Mouse (Mus musculus): ENCODE results near the gene Cep290. TPM values are rescaled to one million over a fixed set of nuclear protein-coding genes. Genes with fewer than 3 reads are reported as not detected.
A peak's percentile ranks its signal among the peaks of the same experiment; 100 is the strongest.

The Cep290 gene
- polyA plus RNA-seq (2015; fragmentation: Nextera tagmentation; extraction: Ambion mirVana): 7.6 TPM in 2 replicates

DNA sequence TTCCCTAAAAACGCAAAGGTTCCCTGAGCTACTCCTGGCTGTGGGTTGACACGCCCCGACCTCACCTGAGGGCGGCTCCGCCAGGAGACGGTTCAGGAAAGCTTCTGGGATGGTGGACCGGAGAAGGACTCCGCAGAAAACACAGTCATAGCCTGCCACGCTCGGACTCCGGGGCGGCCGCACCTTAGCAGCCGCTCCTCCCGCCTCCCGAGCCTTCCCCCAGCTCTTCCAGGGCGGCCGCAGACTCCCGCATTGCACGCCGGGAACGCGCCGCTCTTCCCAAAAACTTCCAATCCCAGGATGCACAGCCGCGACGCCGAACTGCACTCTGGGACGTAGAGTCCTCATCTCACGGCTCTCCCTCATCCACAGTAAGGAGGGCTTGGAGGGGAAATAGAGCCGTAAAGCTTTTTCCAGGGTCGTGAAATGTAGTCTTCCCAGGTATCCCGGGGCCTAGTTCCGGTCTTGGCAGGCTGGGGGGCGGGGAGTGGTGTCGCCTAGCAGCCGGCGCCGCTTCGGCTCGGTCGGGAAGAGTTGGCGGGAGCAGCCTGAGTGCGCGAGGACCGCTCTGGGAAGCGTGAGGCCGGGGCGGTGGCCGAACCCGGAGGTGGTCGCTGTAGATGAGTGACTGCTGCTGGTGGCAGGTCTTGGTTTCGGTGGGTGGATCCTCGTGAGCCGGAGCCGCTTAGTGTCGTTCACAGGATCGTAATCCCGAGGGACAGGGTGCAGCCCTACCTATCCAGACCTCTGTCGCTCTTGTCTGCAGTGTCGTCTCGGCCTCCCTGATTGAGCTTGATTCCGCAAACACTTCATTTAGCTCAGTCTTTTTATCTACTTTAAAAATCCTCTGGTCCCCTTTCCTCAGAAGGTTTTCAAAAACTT, at the start of gene Cep290, which contains the start of gene Tmtc3:
Cep290 (plus strand) TSS at position 462 of the 882 bp plus-strand sequence.
Tmtc3 (minus strand) TSS at position 254 of the 882 bp plus-strand sequence.
- peaks cover 11% of the 10 kb centered on the region for H3K4me1 ChIP-seq
- H3K36me3 ChIP-seq: no peaks in the 10 kb centered on the region
- no peaks in the 10 kb centered on the region for H3K9me3 ChIP-seq
- H3K9ac ChIP-seq: peak within 1 kb of the TSS; percentile 86
- WGBS: under 1% methylated on average over 63 of the region's 63 CpGs
- H3K27me3 ChIP-seq: no peaks in the 10 kb centered on the region
- ATAC-seq (ENCODE audit: insufficient number of reproducible peaks, insufficient read depth, low FRiP score, low TSS enrichment, low read depth): peak; percentile 99
- H3K4me3 ChIP-seq: peak within 1 kb of the TSS; percentile 83
- peak within 1 kb of the TSS; percentile 77 for H3K4me2 ChIP-seq
- H3K27ac ChIP-seq: peak within 1 kb of the TSS; percentile 78

DNA sequence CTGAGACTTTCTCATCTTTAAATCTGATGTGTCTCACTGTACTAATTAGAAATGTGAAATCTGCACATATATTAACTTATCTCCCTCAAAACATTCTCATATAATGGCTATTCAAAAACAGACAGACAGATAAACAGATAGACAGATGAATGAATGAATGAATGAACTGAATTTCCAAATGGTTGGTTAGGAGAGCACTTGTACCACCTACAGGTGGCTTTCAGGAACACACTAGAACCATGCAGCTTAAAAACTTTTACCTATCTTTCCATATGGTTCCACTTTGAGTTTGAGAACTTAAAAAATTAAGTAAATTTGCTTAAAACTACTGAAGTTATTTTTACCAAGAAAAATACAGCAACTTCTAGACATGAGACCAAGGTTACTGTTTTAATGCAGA, 38.0 kb upstream of the Cep290 start:
- Histone ChIP-seq H3K4me1 (no peaks in the 10 kb centered on the region), H3K27ac (no peak overlapping the region), H3K9ac (no peak overlapping the region), H3K4me3 (no peak overlapping the region), H3K27me3 (no peaks in the 10 kb centered on the region), H3K36me3 (peaks cover 19% of the 10 kb centered on the region), H3K4me2 (no peak overlapping the region), H3K9me3 (no peaks in the 10 kb centered on the region)
- no peak for ATAC-seq (ENCODE audit: insufficient number of reproducible peaks, insufficient read depth, low FRiP score, low TSS enrichment, low read depth)

DNA sequence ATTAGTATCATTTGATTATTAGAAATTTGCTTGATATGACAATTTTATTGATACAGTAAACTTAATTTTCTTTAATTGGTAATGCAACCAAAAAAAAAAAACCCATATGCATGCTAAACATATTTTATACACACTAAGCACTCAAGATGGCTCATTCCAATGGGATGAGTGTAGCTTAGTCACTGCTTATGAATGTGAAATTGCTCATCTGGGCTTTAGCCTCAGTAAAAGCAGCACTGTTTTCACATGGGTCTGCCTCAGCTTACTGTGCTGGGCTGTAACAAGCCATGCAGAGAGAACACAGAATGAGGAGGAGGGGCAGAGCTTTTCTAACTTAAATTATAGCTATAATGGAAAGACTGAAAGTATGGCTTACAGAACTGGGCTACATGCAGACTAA, 26.8 kb upstream of the Cep290 start:
- Histone ChIP-seq H3K27ac (no peak overlapping the region), H3K36me3 (peaks cover 25% of the 10 kb centered on the region), H3K9me3 (no peaks in the 10 kb centered on the region), H3K4me3 (no peak overlapping the region), H3K4me1 (no peaks in the 10 kb centered on the region), H3K4me2 (no peak overlapping the region), H3K27me3 (no peaks in the 10 kb centered on the region), H3K9ac (no peak overlapping the region)
- ATAC-seq (ENCODE audit: insufficient number of reproducible peaks, insufficient read depth, low FRiP score, low TSS enrichment, low read depth): no peak

DNA sequence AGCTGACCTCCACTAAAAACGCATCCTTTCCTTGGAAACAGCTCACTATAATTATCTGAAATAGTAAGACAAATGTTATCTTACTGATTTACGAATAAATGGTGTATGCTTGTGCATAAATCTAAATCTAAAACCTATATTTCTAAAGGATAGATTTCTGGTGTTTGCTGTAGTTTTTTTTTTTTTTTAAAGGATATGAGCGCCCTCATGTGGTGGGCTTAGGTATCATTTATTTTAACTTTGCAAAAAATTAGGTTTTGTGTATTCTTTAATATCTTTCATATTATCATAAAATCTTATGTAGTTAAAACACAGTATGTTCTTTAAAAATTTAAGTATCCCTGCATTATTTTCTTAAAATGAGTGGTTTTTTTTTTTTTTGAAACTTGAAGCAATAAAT, 12.3 kb upstream of the Cep290 start:
- Histone ChIP-seq H3K27me3 (no peaks in the 10 kb centered on the region), H3K4me1 (no peaks in the 10 kb centered on the region), H3K27ac (no peak overlapping the region), H3K36me3 (peaks cover 23% of the 10 kb centered on the region), H3K9me3 (no peaks in the 10 kb centered on the region), H3K9ac (no peak overlapping the region), H3K4me2 (no peak overlapping the region), H3K4me3 (no peak overlapping the region)
- WGBS: 58% methylated on average over 3 of the region's 3 CpGs
- no peak for ATAC-seq (ENCODE audit: insufficient number of reproducible peaks, insufficient read depth, low FRiP score, low TSS enrichment, low read depth)

DNA sequence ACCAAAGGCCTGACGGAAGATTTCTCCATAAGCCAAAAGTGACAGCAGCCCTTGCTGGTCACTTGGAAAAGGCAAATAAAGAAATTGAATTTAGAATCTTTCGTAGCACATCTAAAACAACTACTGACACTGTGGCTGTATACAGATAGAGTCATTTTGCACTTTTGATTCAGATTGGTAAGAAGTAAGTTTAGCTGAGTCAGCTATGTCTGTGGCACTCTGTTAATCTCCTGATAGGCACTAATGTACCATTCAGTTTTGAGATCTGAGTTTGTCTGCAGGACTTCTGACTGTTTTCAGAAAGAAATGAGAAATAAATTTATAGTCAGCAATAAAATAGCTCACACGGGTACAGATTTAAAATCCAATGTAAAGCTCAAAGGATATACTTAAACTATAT, 7.8 kb upstream of the Cep290 start:
- Histone ChIP-seq H3K36me3 (peaks cover 14% of the 10 kb centered on the region), H3K4me1 (peaks cover 8% of the 10 kb centered on the region), H3K9me3 (no peaks in the 10 kb centered on the region), H3K4me2 (no peak overlapping the region), H3K27me3 (no peaks in the 10 kb centered on the region), H3K27ac (no peak overlapping the region), H3K4me3 (no peak overlapping the region), H3K9ac (no peak overlapping the region)
- WGBS: 92% methylated on average over 3 of the region's 3 CpGs
- no peak for ATAC-seq (ENCODE audit: insufficient number of reproducible peaks, insufficient read depth, low FRiP score, low TSS enrichment, low read depth)

DNA sequence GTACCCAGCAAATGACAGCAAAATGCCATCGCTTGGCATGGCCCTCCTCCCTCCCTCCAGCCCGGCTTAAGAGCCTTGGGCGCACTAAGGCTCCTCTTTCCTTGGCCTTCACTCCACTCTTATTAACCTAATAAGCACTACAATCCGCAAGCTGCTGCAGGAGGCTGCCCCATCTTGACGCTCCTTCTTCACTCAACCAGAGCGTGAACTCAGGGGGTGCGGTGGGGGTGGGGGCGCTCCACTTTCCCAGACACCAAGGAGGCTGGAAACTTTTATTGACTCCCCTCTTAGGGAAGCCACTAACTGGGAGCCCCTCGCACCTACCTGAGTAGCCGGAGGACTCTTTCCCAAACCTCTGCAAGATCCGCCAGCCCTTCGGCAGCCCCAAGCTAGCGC, 659 bp upstream of the Cep290 start:
- ATAC-seq (ENCODE audit: insufficient number of reproducible peaks, insufficient read depth, low FRiP score, low TSS enrichment, low read depth): peak; percentile 29
- WGBS: 2% methylated on average over 13 of the region's 13 CpGs
- peak overlapping the region; percentile 78 for H3K27ac ChIP-seq

DNA sequence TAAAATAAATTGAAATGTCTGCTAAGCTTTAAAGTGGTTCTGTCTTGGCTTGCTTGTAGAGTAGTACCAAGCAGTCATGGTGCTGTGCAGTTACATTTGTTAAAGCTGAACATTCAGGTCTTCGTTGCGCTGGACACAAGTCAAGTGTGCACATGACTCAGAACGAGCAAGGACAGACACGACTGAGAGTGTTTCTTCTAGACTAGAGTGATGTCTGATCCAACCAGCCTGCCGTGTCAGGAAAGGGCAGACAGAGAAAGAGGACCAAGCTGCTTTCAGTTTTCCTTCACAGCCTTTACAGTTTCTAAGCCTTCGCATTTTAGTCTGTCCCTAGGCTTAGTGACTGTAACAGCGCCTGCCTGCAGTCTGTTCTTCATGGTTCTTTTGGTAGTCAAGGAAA, 4.6 kb downstream of the Cep290 start:
- H3K4me3 ChIP-seq: no peak overlapping the region
- no peak for ATAC-seq (ENCODE audit: insufficient number of reproducible peaks, insufficient read depth, low FRiP score, low TSS enrichment, low read depth)
- H3K27ac ChIP-seq: no peak overlapping the region
- WGBS: 96% methylated on average over 7 of the region's 7 CpGs
- H3K4me2 ChIP-seq: no peak overlapping the region
- H3K27me3 ChIP-seq: no peaks in the 10 kb centered on the region
- peaks cover 18% of the 10 kb centered on the region for H3K36me3 ChIP-seq
- H3K4me1 ChIP-seq: peaks cover 3% of the 10 kb centered on the region; the same call in 1 of the 2 replicates
- no peaks in the 10 kb centered on the region for H3K9me3 ChIP-seq
- H3K9ac ChIP-seq: no peak overlapping the region

More for the DNA sequence above, 659 bp upstream of the Cep290 start:
- Histone ChIP-seq H3K4me1 (peaks cover 11% of the 10 kb centered on the region), H3K9me3 (no peaks in the 10 kb centered on the region), H3K4me3 (peak overlapping the region; percentile 83), H3K9ac (peak overlapping the region; percentile 86), H3K4me2 (peak overlapping the region; percentile 77), H3K27me3 (no peaks in the 10 kb centered on the region), H3K36me3 (no peaks in the 10 kb centered on the region)

DNA sequence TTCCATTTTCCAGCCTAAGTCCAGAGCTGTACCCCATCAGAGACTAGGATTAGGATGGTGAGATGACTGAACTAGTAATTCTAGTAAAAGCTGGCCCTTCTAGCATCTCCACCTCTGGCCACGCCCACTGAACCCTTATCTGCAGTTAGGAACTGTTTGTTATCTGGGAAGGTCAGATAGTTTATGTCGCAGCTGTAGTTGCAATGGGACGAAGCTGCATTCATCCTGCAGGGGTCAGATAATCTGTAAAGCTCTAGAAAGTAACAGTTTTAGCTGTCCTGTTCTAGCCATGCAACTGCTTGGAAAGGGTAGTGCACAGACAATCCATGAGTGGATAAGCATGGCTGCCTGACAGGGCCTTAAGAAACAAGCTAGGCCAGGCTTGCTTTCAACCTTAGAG, 11.0 kb downstream of the Cep290 start:
- no peaks in the 10 kb centered on the region for H3K4me1 ChIP-seq
- no peaks in the 10 kb centered on the region for H3K27me3 ChIP-seq
- ATAC-seq (ENCODE audit: insufficient number of reproducible peaks, insufficient read depth, low FRiP score, low TSS enrichment, low read depth): no peak
- H3K36me3 ChIP-seq: peaks cover 38% of the 10 kb centered on the region
- H3K4me3 ChIP-seq: no peak overlapping the region
- no peak overlapping the region for H3K27ac ChIP-seq
- H3K4me2 ChIP-seq: no peak overlapping the region
- no peak overlapping the region for H3K9ac ChIP-seq
- 83% methylated on average over 3 of the region's 3 CpGs for WGBS
- no peaks in the 10 kb centered on the region for H3K9me3 ChIP-seq

DNA sequence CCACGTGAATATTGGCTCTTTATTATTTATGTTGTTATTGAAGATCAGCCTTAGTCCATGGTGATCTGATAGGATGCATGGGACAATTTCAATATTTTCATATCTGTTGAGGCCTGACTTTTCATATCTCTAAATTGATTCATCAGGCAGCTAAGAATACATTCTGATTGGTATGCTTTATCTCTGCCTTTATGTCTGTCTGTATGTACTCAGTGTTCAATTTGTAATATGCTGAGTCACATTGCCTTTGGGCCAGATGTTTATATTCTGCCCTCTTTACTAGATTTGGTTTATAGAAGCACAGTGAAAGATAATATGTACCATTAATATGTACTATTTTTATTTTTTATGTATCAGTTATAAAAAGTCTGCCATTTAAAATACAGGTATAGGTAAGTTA, 20.8 kb downstream of the Cep290 start:
- ATAC-seq (ENCODE audit: insufficient number of reproducible peaks, insufficient read depth, low FRiP score, low TSS enrichment, low read depth): no peak
- Histone ChIP-seq H3K9ac (no peak overlapping the region), H3K4me1 (no peaks in the 10 kb centered on the region), H3K27ac (no peak overlapping the region), H3K4me3 (no peak overlapping the region), H3K4me2 (no peak overlapping the region), H3K27me3 (no peaks in the 10 kb centered on the region), H3K9me3 (no peaks in the 10 kb centered on the region), H3K36me3 (peaks cover 18% of the 10 kb centered on the region)
- WGBS: 94% methylated on average over 1 of the region's 1 CpGs

DNA sequence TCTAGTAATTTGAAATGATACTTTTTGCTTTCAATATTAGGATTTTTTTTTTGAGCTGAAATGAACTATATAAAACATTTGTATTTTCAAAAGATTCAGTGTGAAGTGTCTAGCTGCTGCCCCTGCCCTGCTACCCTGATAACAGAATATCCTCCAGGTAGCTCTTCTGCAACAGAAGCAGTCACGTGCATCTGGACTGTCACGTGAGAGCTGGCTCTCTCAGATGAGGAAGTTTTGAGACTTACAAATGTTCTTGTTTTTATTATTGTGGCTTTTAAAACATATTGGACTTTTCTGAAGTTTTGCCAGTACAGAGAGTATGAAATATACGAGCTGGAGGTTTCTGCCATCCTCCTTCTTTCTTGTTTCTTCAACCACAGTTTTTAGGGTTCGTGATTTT, 34.3 kb downstream of the Cep290 start:
- 57% methylated on average over 4 of the region's 4 CpGs for WGBS
- Histone ChIP-seq H3K27me3 (no peaks in the 10 kb centered on the region), H3K36me3 (peaks cover 14% of the 10 kb centered on the region), H3K9ac (no peak overlapping the region), H3K9me3 (no peaks in the 10 kb centered on the region), H3K4me3 (no peak overlapping the region), H3K4me2 (no peak overlapping the region), H3K4me1 (no peaks in the 10 kb centered on the region), H3K27ac (no peak overlapping the region)
- no peak for ATAC-seq (ENCODE audit: insufficient number of reproducible peaks, insufficient read depth, low FRiP score, low TSS enrichment, low read depth)

DNA sequence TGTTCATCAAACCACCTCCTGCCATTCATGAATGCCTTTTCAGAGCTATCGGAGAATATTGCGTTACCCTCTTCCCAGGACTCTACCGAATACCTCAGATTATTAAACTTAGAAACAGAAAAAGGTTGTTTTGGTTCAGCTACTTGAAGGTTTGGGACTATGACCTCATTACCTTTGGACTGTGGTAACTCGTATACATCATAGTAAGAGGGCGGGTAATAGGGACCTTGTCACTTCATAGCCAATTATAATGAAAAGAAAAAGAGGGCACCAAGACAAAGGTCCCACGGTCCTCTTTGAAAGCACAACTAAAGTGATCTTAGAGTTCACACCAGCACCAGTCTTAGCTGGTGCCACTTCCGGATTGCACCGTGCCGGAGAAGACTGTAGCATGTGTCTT, 35.0 kb downstream of the Cep290 start:
- no peaks in the 10 kb centered on the region for H3K27me3 ChIP-seq
- WGBS: 92% methylated on average over 9 of the region's 9 CpGs
- no peak overlapping the region for H3K9ac ChIP-seq
- no peak for ATAC-seq (ENCODE audit: insufficient number of reproducible peaks, insufficient read depth, low FRiP score, low TSS enrichment, low read depth)
- no peak overlapping the region for H3K4me2 ChIP-seq
- no peaks in the 10 kb centered on the region for H3K4me1 ChIP-seq
- peaks cover 14% of the 10 kb centered on the region for H3K36me3 ChIP-seq
- H3K27ac ChIP-seq: no peak overlapping the region
- H3K9me3 ChIP-seq: no peaks in the 10 kb centered on the region
- no peak overlapping the region for H3K4me3 ChIP-seq

Data from embryonic facial prominence, embryonic 13.5 days (tissue).